Mouse (Mus musculus): ENCODE measurements around the gene Itih2.

Gene Itih2

DNA sequence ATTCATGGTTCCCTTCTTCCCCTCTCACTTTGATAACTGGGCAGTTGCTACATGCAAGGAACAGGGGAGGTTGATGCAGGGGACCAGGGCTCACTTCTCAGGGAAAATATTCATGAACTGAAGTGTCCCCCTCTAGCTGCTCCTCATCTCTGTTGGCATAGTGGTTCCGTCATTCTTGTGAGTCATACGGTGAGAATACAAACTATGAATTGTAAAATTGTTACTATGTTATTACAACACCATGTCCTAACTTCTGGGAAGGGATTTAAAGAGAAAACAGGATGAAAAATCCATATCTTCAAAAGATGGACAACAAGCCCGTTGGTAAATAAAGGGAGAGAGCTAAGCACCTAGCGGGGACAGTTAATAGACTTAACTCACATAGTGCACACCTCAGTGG is at the start of gene Itih2:
Gene Itih2, minus strand, starts transcription at position 101 of the 400 bp plus-strand sequence.
- DNase-seq (ENCODE audit: inconsistent age in 2 of 2, low spot score in 1 of 2) = no peak

DNA sequence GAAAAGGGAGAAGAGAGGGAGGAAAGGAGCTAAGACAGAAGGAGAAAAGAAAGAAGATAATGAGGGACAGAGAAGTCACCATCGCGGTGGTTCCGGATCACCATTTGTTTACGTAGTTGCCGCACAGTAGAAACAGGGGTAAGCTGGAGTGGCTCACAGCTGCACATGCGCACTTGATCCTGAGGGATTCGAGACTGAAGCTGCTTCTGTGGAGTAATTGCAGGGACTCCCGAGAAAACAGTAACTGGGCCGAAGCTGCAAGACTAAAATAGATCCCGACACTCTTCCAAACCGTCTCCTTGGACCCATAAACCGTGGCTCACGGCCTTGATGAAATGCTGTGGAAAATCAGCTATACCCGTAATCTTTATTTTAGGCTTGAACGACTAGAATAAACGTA is 38.8 kb upstream of the Itih2 start:
- no peak for DNase-seq (ENCODE audit: inconsistent age in 2 of 2, low spot score in 1 of 2)

DNA sequence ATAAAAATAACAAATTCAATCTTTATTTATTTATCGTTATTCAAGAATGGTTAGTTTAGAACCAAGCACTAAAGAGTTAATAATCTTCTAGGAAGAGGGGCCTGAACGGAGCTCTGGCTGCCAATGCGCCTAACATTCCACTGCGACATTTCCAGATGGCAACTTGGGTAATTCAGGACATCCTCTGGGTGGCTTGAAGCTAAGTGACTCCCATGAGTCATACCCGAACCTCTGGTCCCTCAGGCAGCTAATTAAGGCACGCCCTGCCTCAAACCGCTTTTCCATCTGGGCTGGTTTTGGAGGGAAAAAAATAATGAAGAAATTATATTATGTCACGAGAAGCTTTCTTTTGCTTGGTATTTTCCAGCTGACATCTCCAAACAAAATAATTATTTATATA is 36.8 kb upstream of the Itih2 start:
- no peak for DNase-seq (ENCODE audit: inconsistent age in 2 of 2, low spot score in 1 of 2)

GRCm38 (mm10) chr2:10167283-10167682 is 36.1 kb upstream of the Itih2 start:
- no peak for DNase-seq (ENCODE audit: inconsistent age in 2 of 2, low spot score in 1 of 2)

DNA sequence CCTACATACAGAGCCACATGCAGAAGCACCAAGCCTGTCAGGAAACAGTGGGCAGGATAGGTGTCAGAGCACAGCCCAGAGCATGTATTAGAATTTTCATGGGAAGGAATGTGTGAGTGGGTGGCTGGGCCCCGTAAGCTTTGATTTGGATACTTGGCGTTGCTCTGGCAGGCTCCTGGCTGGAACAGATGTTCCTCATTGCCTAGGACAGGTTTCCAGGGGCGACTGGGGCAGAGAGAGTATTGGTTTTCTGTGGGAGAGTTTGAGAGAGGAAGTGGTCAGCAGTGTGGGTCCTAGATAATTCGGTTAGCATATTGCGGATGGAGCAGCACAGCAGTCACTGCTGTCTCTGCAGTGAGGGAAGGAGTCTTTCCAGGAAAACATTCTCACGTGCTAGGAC is 35.4 kb upstream of the Itih2 start:
- DNase-seq (ENCODE audit: inconsistent age in 2 of 2, low spot score in 1 of 2) = no peak

GRCm38 (mm10) chr2:10162011-10162410 is 30.8 kb upstream of the Itih2 start:
- DNase-seq (ENCODE audit: inconsistent age in 2 of 2, low spot score in 1 of 2) = no peak

GRCm38 (mm10) chr2:10157184-10157583 is 26.0 kb upstream of the Itih2 start:
- no peak for DNase-seq (ENCODE audit: inconsistent age in 2 of 2, low spot score in 1 of 2)

- DNase-seq (ENCODE audit: inconsistent age in 2 of 2, low spot score in 1 of 2) = peak; percentile 54 to 87
Measured at GRCm38 (mm10) chr2:10153201-10154075, 22.2 kb upstream of the Itih2 start, which contains the start of gene Itih5. Itih5 (plus strand) TSS chr2:10153571.

DNA sequence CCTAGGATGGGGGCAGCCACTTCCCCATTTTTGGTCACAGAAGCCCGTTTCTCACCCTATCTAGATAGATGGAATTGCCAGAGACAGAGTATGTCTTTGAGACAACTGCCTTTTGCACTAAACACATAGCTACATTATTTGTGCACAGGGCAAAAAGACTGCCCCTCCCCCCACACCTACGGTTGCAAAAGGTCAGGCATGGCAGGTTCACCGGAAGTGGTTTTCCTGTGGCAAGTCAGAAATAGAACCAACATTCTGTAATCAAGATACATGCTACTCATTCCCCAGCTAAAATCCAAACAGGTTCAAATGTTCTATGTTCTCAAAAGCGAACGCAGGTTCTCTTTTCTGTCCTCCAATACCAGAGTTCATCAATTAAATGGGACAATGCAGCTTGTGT is 21.4 kb upstream of the Itih2 start:
- no peak for DNase-seq (ENCODE audit: inconsistent age in 2 of 2, low spot score in 1 of 2)

GRCm38 (mm10) chr2:10147176-10147575 is 16.0 kb upstream of the Itih2 start:
- DNase-seq (ENCODE audit: inconsistent age in 2 of 2, low spot score in 1 of 2) = no peak

DNA sequence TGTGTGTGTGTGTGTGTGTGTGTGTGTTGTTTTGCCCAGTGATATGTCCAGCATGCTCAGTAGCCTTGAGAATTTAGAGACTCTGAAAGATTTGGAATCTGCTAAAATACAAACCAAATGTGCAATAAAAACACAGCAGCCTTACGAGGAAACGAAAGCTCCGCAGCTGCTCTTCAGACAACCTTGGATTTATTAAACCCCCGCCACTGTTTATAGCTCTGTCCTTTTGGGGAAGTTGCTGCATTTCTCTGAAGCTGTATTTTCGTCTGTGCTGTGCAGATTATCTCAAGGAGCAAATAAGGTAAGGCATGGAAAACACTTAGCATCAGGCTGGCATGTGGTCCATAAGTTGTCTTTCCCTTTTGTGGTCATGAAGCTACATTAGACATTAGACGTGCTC is 14.3 kb upstream of the Itih2 start:
- DNase-seq (ENCODE audit: inconsistent age in 2 of 2, low spot score in 1 of 2) = no peak

DNA sequence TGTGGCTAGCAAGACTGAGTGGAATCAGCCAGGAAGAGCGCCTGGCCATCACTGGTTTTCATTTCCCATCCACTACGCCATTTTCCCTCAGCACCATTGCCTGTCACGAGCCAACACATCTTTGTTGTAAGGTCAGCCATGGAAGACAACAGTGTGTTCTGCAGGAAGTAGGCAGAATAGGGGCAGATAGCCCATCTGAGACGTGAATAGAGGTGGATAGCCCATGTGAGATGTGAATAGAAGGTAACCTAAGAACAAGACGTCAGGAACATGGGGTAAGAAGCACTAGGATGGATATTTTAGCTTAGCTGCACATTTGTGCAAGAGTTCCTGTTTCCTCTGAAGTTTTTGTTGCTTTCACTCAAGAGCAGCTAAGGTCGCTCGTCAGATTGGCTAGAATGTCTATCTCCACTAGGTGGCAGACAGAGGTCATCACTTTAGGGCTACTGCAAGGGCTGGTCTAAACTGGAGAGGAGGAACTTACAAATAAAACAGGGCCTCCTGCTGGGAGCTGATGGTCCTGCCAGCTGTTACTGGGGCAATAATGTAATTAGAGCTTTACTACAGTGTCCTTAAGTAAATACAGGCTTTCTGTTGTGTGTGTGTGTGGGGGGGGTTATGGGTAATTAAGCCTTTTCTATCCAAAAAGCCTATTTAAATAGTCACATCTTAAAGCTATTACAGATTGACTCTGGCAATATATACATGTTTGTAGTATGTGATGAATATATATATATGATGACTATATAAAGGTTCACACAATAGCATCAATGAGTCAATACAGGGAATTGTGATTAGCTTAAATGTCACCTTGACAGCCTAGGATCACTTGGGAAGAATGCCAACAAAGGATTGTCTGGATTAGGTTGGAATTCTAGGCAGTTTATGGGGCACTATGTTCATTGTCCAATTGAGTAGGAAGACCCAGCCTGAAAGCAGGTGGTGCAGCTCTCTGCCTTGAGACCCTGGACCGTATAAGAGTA is 11.6 kb upstream of the Itih2 start:
- DNase-seq (ENCODE audit: inconsistent age in 2 of 2, low spot score in 1 of 2) = peak; percentile 66 to 91

GRCm38 (mm10) chr2:10140456-10140855 is 9.3 kb upstream of the Itih2 start:
- DNase-seq (ENCODE audit: inconsistent age in 2 of 2, low spot score in 1 of 2) = no peak

GRCm38 (mm10) chr2:10137320-10137719 is 6.1 kb upstream of the Itih2 start:
- DNase-seq (ENCODE audit: inconsistent age in 2 of 2, low spot score in 1 of 2) = no peak

DNA sequence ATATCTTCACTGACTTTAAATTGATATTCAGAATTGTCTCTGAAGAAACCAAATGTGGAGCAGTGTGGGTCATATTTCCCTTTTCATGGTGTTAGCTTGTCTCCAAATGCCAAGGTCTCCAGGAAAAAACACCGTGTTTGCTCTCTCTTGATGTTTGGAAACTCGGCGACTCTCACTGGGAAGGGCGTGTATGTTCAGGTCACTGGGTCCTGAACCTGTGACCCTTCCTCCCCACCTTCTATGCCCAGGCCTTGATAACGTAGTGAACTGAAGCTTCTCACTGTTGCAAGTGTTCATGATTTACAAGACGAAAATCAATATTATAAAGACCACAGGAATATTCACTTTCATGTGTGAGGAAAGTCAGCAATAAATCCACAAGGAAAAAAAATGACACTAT is 2.7 kb upstream of the Itih2 start:
- peak in 1 of 2 experiments; percentile 43 for DNase-seq (ENCODE audit: inconsistent age in 2 of 2, low spot score in 1 of 2)

GRCm38 (mm10) chr2:10132128-10132527 is 932 bp upstream of the Itih2 start:
- no peak for DNase-seq (ENCODE audit: inconsistent age in 2 of 2, low spot score in 1 of 2)

DNA sequence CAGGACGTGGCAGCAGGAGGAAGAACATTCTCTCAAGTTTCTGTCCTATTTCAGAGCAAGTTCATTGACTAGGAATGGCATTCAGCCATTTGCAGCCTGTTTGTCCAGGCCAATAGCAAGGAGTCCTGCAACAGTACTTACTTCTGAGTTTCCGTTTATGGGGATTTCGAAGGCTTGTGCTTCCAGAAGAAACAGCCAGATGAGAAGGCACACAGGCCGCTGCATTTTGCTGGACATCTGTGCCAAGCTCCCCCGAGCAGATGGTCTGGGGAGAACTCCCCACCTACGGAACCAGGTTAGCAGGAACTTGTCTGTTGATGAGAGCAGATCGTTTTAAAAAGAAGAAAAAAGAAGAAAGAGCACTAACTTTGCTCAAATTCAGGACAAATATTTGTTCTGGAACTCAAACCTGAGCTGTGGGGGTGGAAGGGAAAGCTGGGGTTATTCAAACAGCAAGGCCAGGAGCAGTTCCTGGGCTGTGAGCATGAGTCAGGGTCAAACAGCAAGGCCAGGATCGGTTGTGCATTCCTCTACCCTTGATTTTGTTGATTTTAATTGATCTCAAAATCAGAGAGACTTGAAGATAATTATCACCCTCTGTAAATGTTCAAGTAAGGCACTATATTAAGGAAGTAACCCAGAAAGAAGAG is 730 bp downstream of the Itih2 start:
- peak; percentile 39 to 61 for DNase-seq (ENCODE audit: inconsistent age in 2 of 2, low spot score in 1 of 2)

- no peak for DNase-seq (ENCODE audit: inconsistent age in 2 of 2, low spot score in 1 of 2)
Measured at GRCm38 (mm10) chr2:10128571-10128970, 2.6 kb downstream of the Itih2 start.

GRCm38 (mm10) chr2:10127471-10127870 is 3.7 kb downstream of the Itih2 start:
- DNase-seq (ENCODE audit: inconsistent age in 2 of 2, low spot score in 1 of 2) = no peak

- DNase-seq (ENCODE audit: inconsistent age in 2 of 2, low spot score in 1 of 2) = no peak
Measured at GRCm38 (mm10) chr2:10126122-10126521, 5.1 kb downstream of the Itih2 start.

GRCm38 (mm10) chr2:10121826-10122225 is 9.4 kb downstream of the Itih2 start:
- peak; percentile 60 to 65 for DNase-seq (ENCODE audit: inconsistent age in 2 of 2, low spot score in 1 of 2)
